Mouse (Mus musculus): ENCODE data around the gene Ptpn7.
A peak's percentile ranks its signal among the peaks of the same experiment; 100 is the strongest.
"Not testable (repeated sequence)": the region's sequence is repeated elsewhere in the genome, so short reads cannot be mapped to it uniquely, and the experiment has no call there.

Gene Ptpn7

GRCm38 (mm10) chr1:135132473-135132872 lies at the start of gene Ptpn7:
TSS of gene Ptpn7 (plus strand) at chr1:135132700.
- peak; percentile 84 for DNase-seq

DNA sequence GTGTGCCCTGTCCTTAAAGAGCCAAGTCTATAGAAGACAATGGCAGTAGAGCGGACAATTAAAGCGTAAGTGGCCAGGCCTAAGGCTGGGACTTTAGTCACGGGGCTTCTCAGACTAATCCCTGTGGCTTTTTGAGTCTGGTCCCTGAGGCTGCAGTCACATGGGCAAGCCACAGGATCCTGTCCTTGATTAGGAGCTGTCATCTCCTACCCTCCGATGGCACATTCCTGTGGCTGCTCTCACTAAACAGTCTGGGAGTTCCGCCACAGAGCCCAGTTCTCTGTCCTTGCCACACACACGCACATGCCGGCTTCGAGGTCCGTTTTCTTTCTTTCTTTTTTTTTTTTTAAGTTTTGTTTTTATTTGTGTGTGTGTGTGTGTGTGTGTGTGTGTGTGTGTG lies 49.0 kb upstream of the Ptpn7 start:
- DNase-seq: no peak

DNA sequence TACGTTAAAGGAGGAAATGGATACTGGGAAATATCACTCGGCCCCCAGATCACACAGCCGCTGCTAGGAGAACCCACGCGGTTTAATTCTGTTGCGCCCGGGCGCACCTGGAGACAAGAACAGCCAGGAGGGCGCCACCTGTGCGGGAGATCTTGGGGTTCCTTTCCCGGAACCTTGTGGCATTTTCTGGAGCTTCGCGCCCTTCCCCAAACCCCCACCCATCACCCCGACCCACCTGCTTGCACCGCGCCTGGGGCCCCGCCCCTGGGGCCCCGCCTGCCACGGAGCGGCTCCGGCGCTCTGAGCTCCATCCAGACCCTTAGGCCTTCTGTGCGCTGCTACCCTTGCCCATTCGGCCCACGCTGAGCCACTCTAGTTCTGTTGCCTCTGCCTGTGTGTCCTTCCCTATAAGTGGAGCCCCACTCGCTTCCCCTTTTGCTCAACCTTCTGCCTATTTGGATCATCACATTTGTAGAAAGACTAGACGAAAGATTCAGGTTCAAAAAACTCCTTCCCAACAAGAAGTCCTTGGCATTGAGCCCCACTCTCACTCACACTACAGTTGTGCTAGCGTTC lies 47.1 kb upstream of the Ptpn7 start:
- no peak for DNase-seq

- no peak for DNase-seq
Observed at GRCm38 (mm10) chr1:135086015-135086414, 46.5 kb upstream of the Ptpn7 start.

DNA sequence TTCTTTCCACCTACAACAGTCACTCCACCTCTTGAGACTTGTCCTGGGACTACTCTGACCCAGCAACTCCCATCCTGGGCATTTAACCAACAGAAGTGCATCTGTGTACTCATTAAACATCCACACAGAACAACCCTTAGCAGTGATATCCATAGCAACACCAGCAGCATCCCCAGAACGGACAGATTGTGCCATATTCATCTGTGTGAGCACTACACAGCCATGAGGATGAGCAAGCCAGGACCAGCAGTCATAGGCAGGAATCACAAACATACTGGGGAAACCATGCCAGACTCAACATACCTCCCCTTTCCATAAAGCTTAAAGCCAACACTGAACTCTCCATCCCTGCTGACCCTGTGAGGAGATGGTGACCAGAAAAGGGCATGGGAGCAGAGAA lies 45.1 kb upstream of the Ptpn7 start:
- DNase-seq: no peak

- no peak for DNase-seq
Observed at GRCm38 (mm10) chr1:135089626-135090025, 42.9 kb upstream of the Ptpn7 start.

DNA sequence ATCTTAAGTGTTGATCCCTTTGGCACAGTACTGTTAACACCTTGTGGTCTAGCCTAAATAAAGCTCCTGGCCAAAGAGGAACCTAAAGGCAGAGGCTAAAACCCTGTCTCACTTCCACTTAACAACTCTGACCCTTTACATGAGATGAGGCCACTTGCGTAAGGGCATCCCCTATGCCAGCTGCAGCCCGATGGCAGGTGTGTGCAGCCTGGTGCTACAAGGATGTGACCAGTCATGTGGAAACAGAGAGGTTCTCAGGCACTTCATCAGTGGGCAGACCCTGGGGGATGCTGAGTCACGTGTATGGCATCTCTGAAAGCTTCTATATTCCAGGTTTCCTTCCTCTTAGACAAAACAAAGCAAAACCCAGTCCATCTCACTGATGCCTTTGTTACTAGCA lies 41.6 kb upstream of the Ptpn7 start:
- no peak for DNase-seq

DNA sequence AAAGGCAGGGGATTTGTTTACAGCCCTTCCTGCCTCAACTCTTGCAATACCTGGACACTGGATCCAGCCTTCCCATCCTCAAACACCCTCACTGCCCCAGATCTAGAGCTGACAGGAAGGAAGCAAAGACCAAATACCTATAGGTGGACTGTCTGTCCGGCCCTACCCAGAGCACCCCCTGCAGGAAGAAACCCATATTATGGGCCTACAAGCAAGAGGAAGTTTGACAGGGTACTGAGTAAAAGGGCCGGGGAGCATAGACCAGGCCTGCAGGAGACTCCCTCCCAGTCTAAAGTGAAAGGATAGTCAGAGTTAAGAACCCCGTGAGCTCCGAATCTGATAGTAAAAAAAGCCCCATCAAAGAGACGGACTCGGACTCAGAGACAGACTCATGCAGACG lies 37.8 kb upstream of the Ptpn7 start:
- DNase-seq: no peak

- no peak for DNase-seq
Observed at GRCm38 (mm10) chr1:135095189-135095588, 37.3 kb upstream of the Ptpn7 start.

DNA sequence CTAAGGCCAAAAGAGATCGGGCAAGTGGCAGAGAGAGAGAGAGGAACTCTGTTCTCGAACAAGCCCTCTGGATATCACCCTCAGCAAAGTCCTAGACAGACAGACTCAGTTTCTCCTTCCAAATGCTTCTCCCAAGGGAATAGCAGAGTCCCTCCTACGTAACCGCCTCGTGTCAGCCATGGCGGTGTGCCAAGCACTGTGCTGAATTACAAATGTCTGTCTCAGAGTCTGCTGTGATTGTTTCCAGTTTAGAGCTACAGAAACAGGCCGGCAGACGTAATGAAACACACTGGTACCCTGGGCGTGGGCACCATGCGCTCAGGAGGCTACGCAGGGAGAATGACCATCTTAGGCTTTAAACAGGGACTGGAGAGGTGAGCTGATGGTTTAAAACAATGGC lies 36.2 kb upstream of the Ptpn7 start:
- no peak for DNase-seq

DNA sequence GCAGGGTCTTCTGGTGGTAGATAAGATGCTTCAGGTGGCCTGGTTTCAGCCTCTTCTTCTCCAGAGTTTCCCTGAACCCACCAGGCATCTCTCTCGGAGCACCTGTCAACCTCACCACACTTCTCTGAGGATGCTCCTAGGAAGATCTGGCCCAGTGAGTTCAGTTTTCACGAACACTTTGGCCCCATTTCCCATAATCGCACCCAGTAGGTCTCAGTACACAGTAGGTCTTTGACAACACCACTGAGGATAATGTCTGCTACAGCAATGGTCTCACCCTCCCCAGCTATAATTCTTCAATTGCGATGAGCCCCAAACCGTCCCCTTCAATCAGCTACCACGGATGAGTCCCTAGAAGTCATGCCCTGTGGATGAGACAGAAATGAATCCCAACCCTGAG lies 35.1 kb upstream of the Ptpn7 start:
- no peak for DNase-seq

DNA sequence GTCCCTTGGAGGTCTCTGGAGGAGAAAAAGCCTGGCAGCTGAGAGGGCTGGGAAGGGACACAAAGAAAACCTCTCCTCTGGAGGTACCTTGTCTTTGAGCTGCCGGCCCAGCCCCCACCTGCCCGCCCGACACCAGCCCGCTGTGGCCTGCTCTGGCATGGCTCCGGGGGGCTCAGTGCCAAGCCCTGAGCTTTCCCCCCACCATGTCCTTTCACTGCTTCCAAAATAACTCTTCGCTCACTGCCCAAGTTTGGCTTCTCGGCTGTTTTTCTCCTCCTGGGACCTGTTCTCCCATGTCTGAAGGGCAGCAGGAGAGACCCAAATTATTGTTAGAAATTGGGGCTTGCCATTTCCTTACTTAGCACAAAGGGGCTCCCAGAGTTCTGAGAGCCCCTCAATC lies 34.1 kb upstream of the Ptpn7 start:
- no peak for DNase-seq

- no peak for DNase-seq
Observed at GRCm38 (mm10) chr1:135100400-135100799, 32.1 kb upstream of the Ptpn7 start.

- peak; percentile 39 for DNase-seq
Observed at GRCm38 (mm10) chr1:135105124-135105523, 27.4 kb upstream of the Ptpn7 start, which contains the start of gene Lgr6. TSS of gene Lgr6 (minus strand) at chr1:135105276.

DNA sequence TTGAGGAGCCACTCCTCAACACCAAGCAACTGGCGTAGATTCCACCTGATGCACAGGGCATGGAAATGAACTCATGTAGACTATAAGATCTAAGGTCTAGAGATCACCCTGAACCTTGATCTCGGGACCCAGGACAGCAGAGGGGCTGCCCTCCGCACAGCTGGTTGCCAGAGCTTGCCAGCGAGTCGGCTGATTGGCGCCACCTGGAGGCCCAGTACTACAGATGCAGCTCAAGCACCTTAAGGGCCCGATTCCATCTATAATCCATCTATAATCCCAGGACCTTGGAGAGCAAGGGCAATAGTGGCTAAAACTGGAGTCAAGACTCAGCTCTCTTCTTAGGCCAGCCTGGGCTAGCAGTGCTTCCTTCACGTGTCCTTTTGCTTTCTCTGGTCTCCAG lies 26.5 kb upstream of the Ptpn7 start:
- peak; percentile 89 for DNase-seq

- peak; percentile 72 for DNase-seq
Observed at GRCm38 (mm10) chr1:135108611-135109010, 23.9 kb upstream of the Ptpn7 start.

- DNase-seq: peak; percentile 86
Observed at GRCm38 (mm10) chr1:135110075-135110474, 22.4 kb upstream of the Ptpn7 start.

DNA sequence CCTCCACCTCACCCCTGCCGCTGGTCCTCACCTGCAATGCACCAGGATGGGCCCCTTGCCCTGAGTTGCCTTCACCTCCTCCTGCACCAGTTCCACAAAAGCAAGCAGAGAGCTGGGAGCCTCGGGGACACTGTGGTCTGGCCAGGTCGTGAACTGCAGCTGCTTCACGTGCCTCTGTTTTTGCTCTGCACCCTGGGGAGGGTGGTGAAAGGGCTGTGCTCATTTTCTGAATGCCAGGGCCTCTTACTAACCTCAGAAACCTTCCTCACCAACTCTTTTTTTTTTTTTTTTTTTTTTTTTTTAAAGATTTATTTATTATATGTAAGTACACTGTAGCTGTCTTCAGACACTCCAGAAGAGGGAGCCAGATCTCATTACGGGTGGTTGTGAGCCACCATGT lies 21.2 kb upstream of the Ptpn7 start:
- not testable (repeated sequence) for DNase-seq

GRCm38 (mm10) chr1:135112661-135113060 lies 19.8 kb upstream of the Ptpn7 start:
- DNase-seq: peak; percentile 58

DNA sequence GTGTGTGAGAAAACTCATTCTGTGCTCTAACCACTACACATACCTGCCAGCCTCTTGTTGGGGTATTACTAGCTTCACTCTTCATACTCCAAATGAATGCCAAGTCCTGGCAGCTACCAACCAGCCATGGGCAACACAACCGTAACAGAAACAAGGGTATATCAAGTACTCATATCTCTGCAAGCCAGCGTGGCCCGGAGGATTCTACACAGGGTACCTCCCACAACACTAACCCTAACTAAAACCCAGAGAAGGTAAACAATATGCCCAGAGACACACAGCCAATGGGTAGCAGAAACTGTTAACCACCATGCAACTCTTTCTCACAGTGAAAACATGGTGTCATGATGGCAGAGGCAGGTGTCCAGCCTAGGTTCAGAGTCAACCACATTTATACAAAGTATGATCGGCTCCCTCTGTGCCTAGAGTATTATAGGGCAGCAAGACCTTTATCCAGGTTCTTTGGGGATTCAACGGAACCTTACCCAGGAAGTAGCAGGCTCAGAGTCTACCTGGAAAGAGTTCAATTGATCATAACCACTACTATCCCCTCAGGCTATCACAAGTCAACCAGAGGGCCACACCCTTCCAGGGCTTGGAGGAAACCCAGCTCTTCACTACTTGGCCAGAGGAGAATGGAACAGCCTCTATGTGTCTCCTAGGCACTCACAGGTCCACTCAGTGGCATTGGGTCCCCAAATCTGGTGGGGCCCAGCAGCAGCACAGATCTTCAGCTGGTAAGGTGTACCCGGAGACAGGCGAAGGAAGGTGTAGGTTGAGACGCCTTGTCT lies 7.7 kb upstream of the Ptpn7 start:
- DNase-seq: no peak

DNA sequence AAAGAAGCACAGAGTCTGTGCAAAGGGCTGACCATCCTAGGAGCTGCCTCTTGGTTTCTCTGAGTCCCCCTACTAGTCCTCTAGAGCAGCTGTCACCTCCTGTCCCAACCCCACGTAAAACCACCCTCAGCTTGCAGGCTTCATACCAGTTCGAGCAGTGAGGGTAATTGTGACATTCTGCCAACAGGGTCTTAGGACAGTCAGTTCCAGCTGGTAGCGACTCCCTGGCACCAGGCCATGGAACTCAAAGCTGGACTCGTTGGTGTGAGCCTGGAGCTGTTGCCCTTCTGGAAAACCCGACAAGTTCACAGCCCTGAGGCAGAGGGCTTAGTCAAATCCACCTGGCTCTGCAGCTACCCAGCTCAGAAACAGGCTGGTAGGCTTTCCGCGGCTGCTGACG lies 6.5 kb upstream of the Ptpn7 start:
- peak; percentile 64 for DNase-seq

DNA sequence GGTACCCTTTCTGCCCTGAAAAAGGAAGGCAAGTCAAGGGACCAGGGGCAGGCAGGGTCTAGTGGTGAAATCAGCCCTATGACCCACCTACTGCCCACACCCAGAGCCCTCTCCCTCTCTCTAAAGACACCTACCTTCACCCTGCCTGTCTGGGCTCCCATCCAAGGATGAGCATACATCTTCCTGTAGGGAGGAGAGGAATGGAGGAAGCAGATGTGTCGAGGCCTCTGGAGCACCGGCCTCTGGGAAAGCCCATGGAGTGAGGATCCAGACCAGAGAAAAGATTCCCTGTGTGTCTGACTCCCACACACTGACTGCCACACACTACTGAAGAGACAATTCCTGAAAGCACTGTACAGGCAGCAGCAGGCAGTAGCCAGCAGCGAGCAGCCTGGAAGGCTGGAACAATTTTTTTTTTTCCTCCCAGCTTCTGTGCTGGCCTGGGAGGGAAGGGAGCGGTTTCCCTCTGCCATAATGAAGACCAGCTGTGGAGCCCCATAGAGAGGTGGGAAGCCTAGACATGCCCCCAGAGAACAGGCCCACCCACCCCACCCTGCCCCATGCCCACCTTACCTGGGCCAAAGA lies 6.0 kb upstream of the Ptpn7 start:
- no peak for DNase-seq

DNA sequence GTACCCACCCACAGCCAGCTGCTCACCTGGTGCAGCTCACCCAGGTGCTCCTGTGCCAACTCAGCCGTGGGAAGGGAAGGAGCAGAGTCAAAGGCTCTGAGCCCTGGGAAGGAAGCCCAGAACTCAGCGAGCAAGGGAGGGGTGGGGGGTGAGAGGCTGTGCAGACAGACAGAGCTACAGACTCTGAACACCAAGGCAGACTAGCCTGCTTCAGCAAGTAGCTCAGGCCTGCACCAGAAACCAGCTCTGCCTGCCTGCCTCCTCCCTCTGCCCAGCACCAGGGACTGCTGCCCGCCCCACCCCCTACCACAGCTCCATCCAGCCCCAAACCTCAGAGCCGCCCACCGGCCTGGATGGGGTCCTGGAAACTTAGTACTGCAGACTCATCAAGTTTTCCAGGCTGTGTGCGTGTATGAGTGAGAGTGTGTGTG lies 4.5 kb upstream of the Ptpn7 start:
- DNase-seq: no peak

DNA sequence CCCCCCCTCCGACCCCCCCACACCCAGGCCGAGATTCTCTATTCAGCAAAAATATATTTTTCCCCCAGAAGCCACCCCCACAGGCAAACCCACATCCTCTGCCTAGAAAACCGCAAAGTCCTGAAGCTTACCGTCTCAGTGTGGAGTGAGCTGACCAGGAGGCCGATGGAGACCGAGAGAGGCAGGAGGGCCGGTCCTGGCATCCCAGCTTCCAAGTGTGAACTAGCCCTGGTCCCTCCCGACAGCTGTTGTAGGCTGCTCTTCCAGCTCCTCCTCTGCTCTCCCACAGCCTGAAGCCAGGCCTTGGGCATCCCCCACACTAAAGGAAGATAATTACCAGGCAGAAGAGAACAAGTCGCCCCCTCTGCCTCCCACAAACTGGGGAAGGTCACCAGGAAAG lies 3.5 kb upstream of the Ptpn7 start:
- no peak for DNase-seq
